Mouse (Mus musculus) right cerebral cortex, adult 18-20 months (tissue): Measurements from ENCODE around the gene C2cd5.
"Not testable (repeated sequence)": the region's sequence is repeated elsewhere in the genome, so short reads cannot be mapped to it uniquely, and the experiment has no call there.

Experiments
- DNase-seq: peaks from one replicate; pipeline ENCODE4 v3.0.0; 2022; ENCODE audit warnings: mixed read lengths

C2cd5 gene

GRCm38 (mm10) chr6:143012513-143013215 lies 87.3 kb downstream of the C2cd5 start:
- DNase-seq, result no peak

GRCm38 (mm10) chr6:143008865-143009264 lies 91.1 kb downstream of the C2cd5 start:
- DNase-seq, result no peak

- DNase-seq, result not testable (repeated sequence)
Observed at GRCm38 (mm10) chr6:143005209-143005608, 94.7 kb downstream of the C2cd5 start.

- DNase-seq, result no peak
Observed at GRCm38 (mm10) chr6:143004801-143005200, 95.1 kb downstream of the C2cd5 start.

GRCm38 (mm10) chr6:142998221-142998999 lies 101.5 kb downstream of the C2cd5 start:
- no peak for DNase-seq

GRCm38 (mm10) chr6:142996887-142997286 lies 103.1 kb downstream of the C2cd5 start:
- no peak for DNase-seq

GRCm38 (mm10) chr6:142995567-142995966 lies 104.4 kb downstream of the C2cd5 start:
- no peak for DNase-seq

GRCm38 (mm10) chr6:142994821-142995220 lies 105.1 kb downstream of the C2cd5 start:
- DNase-seq, result no peak

GRCm38 (mm10) chr6:142993705-142994698 lies 105.9 kb downstream of the C2cd5 start:
- no peak for DNase-seq

GRCm38 (mm10) chr6:142992971-142993370 lies 107.0 kb downstream of the C2cd5 start:
- no peak for DNase-seq

GRCm38 (mm10) chr6:142992099-142992498 lies 107.8 kb downstream of the C2cd5 start:
- DNase-seq, result no peak

GRCm38 (mm10) chr6:142991391-142992059 lies 108.4 kb downstream of the C2cd5 start:
- DNase-seq, result no peak

- DNase-seq, result no peak
Observed at GRCm38 (mm10) chr6:142990516-142990915, 109.4 kb downstream of the C2cd5 start.

- no peak for DNase-seq
Observed at GRCm38 (mm10) chr6:142989495-142989894, 110.4 kb downstream of the C2cd5 start.

GRCm38 (mm10) chr6:142988753-142989152 lies 111.2 kb downstream of the C2cd5 start:
- DNase-seq, result peak; percentile 46

- DNase-seq, result no peak
Observed at GRCm38 (mm10) chr6:142988231-142988630, 111.7 kb downstream of the C2cd5 start.

- DNase-seq, result no peak
Observed at GRCm38 (mm10) chr6:142987616-142988015, 112.3 kb downstream of the C2cd5 start.

GRCm38 (mm10) chr6:142986706-142987105 lies 113.2 kb downstream of the C2cd5 start:
- DNase-seq, result not testable (repeated sequence)

GRCm38 (mm10) chr6:142985561-142986238 lies 114.2 kb downstream of the C2cd5 start:
- not testable (repeated sequence) for DNase-seq

GRCm38 (mm10) chr6:142979665-142980660 lies 120.0 kb downstream of the C2cd5 start:
- DNase-seq, result no peak
